Mouse (Mus musculus): ENCODE results near the gene Kdm4a. TPM values are rescaled to one million over a fixed set of nuclear protein-coding genes. Genes with fewer than 3 reads are reported as not detected.

The Kdm4a gene
- polyA plus RNA-seq, 1 experiment from 2014 or later, result 18.6 TPM

DNA sequence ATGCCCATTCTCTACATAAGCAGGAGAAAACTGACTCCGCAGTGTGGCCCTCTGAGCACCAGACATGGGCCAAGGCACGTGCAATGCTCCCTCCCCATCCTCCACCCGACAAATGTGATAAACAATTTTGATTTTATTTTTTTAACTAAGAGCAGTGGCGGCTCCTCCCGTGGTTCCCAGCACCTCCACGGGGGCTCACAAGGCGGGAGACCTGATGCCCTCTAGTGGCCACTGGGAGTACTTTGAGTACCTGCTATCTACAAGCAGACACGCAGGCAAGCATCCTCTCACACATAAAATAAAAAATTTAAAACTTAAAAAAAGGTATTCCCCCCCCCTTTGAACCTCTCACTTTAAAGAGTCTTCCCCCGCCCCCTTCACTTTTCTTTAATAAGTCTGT, 8.8 kb downstream of the Kdm4a start:
- Histone ChIP-seq H3K36me3 (ENCODE audit: control insufficient read depth, insufficient read depth, low read length) (peaks cover 41% of the 10 kb centered on the region), H3K9ac (ENCODE audit: low read depth, low read length) (no peak overlapping the region), H3K4me1 (ENCODE audit: control insufficient read depth, insufficient read depth, low read length) (no peaks in the 10 kb centered on the region), H3K27ac (ENCODE audit: low read length) (no peak overlapping the region), H3K27me3 (replicated peaks; ENCODE audit: control insufficient read depth, insufficient read depth, low read length) (no peaks in the 10 kb centered on the region), H3K9me3 (ENCODE audit: control insufficient read depth, low read length) (no peaks in the 10 kb centered on the region), H3K4me2 (ENCODE audit: low read depth, low read length) (no peak overlapping the region), H3K4me3 (ENCODE audit: low read length) (no peak overlapping the region)
- no peak for ATAC-seq
- WGBS, result 85% methylated on average over 9 of the region's 9 CpGs

- Histone ChIP-seq H3K4me1 (ENCODE audit: control insufficient read depth, insufficient read depth, low read length) (no peaks in the 10 kb centered on the region), H3K4me3 (ENCODE audit: low read length) (no peak overlapping the region), H3K36me3 (ENCODE audit: control insufficient read depth, insufficient read depth, low read length) (peaks cover 66% of the 10 kb centered on the region), H3K27ac (ENCODE audit: low read length) (no peak overlapping the region), H3K9me3 (ENCODE audit: control insufficient read depth, low read length) (no peaks in the 10 kb centered on the region), H3K9ac (ENCODE audit: low read depth, low read length) (no peak overlapping the region), H3K27me3 (replicated peaks; ENCODE audit: control insufficient read depth, insufficient read depth, low read length) (no peaks in the 10 kb centered on the region), H3K4me2 (ENCODE audit: low read depth, low read length) (no peak overlapping the region)
- ATAC-seq, result no peak
- 97% methylated on average over 12 of the region's 12 CpGs for WGBS
Observed at GRCm38 (mm10) chr4:118162123-118162522, 17.7 kb downstream of the Kdm4a start.

DNA sequence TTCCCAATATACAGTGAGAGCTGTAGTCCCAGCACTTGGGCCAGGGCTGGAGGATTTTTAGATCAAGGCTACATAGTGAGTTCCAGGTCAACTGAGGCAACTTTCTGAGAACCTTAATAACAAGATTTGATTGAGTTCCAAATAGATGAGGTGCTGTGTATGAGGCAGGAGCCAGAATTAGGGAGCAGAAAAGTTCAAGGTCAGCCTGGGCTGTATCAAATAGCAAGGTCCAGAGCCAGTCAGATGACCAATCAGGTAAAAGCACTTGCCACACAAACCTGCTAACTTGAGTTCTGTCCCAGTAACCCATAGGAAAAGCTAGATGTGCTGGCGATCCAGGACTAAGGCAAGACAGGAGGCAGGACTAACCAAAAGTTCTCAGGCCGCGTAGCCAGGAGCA, 22.2 kb downstream of the Kdm4a start:
- Histone ChIP-seq H3K27me3 (replicated peaks; ENCODE audit: control insufficient read depth, insufficient read depth, low read length) (no peaks in the 10 kb centered on the region), H3K4me1 (ENCODE audit: control insufficient read depth, insufficient read depth, low read length) (no peaks in the 10 kb centered on the region), H3K9me3 (ENCODE audit: control insufficient read depth, low read length) (no peaks in the 10 kb centered on the region), H3K36me3 (ENCODE audit: control insufficient read depth, insufficient read depth, low read length) (peaks cover 55% of the 10 kb centered on the region), H3K4me2 (ENCODE audit: low read depth, low read length) (no peak overlapping the region), H3K27ac (ENCODE audit: low read length) (no peak overlapping the region), H3K9ac (ENCODE audit: low read depth, low read length) (no peak overlapping the region), H3K4me3 (ENCODE audit: low read length) (no peak overlapping the region)
- no peak for ATAC-seq
- 93% methylated on average over 3 of the region's 3 CpGs for WGBS

- H3K27me3 ChIP-seq (replicated peaks; ENCODE audit: control insufficient read depth, insufficient read depth, low read length), result no peaks in the 10 kb centered on the region
- H3K9ac ChIP-seq (ENCODE audit: low read depth, low read length), result no peak overlapping the region
- 83% methylated on average over 15 of the region's 15 CpGs for WGBS
- no peak overlapping the region for H3K4me2 ChIP-seq (ENCODE audit: low read depth, low read length)
- ATAC-seq, result no peak
- peaks cover 50% of the 10 kb centered on the region for H3K36me3 ChIP-seq (ENCODE audit: control insufficient read depth, insufficient read depth, low read length)
- no peaks in the 10 kb centered on the region for H3K9me3 ChIP-seq (ENCODE audit: control insufficient read depth, low read length)
- no peaks in the 10 kb centered on the region for H3K4me1 ChIP-seq (ENCODE audit: control insufficient read depth, insufficient read depth, low read length)
- H3K27ac ChIP-seq (ENCODE audit: low read length), result no peak overlapping the region
- H3K4me3 ChIP-seq (ENCODE audit: low read length), result no peak overlapping the region
Observed at GRCm38 (mm10) chr4:118156559-118156958, 23.3 kb downstream of the Kdm4a start.

DNA sequence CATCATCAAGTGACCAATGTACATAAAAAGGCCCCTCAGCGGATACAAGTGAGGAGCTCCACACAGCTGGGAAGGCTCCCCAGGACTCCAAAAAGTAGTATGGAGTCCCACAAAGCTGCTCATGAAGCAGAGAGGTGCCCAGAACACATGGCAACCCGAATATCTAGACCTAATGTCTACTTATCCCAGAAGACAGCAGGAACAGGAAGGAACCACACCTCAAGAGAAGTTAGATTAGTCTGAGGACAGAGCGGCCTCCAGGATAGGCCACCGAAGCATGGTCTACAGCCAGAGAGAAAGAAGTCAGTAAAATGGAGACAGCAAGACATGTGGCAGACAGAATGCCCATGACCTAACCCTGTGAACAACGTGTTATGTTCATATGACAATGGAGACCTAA, 25.0 kb downstream of the Kdm4a start:
- H3K27ac ChIP-seq (ENCODE audit: low read length), result no peak overlapping the region
- no peak for ATAC-seq
- H3K27me3 ChIP-seq (replicated peaks; ENCODE audit: control insufficient read depth, insufficient read depth, low read length), result no peaks in the 10 kb centered on the region
- no peak overlapping the region for H3K4me2 ChIP-seq (ENCODE audit: low read depth, low read length)
- no peak overlapping the region for H3K4me3 ChIP-seq (ENCODE audit: low read length)
- 93% methylated on average over 5 of the region's 5 CpGs for WGBS
- peaks cover 34% of the 10 kb centered on the region for H3K36me3 ChIP-seq (ENCODE audit: control insufficient read depth, insufficient read depth, low read length)
- no peaks in the 10 kb centered on the region for H3K9me3 ChIP-seq (ENCODE audit: control insufficient read depth, low read length)
- H3K4me1 ChIP-seq (ENCODE audit: control insufficient read depth, insufficient read depth, low read length), result no peaks in the 10 kb centered on the region
- H3K9ac ChIP-seq (ENCODE audit: low read depth, low read length), result no peak overlapping the region

GRCm38 (mm10) chr4:118152020-118152785, 27.6 kb downstream of the Kdm4a start:
- peaks cover 30% of the 10 kb centered on the region for H3K36me3 ChIP-seq (ENCODE audit: control insufficient read depth, insufficient read depth, low read length)
- H3K4me3 ChIP-seq (ENCODE audit: low read length), result no peak overlapping the region
- H3K27me3 ChIP-seq (replicated peaks; ENCODE audit: control insufficient read depth, insufficient read depth, low read length), result no peaks in the 10 kb centered on the region
- H3K9ac ChIP-seq (ENCODE audit: low read depth, low read length), result no peak overlapping the region
- no peaks in the 10 kb centered on the region for H3K4me1 ChIP-seq (ENCODE audit: control insufficient read depth, insufficient read depth, low read length)
- H3K27ac ChIP-seq (ENCODE audit: low read length), result no peak overlapping the region
- 92% methylated on average over 17 of the region's 17 CpGs for WGBS
- no peaks in the 10 kb centered on the region for H3K9me3 ChIP-seq (ENCODE audit: control insufficient read depth, low read length)
- H3K4me2 ChIP-seq (ENCODE audit: low read depth, low read length), result no peak overlapping the region
- ATAC-seq, result no peak

GRCm38 (mm10) chr4:118150804-118151203, 29.0 kb downstream of the Kdm4a start:
- no peak for ATAC-seq
- Histone ChIP-seq H3K4me3 (ENCODE audit: low read length) (no peak overlapping the region), H3K27ac (ENCODE audit: low read length) (no peak overlapping the region), H3K4me2 (ENCODE audit: low read depth, low read length) (no peak overlapping the region), H3K9me3 (ENCODE audit: control insufficient read depth, low read length) (no peaks in the 10 kb centered on the region), H3K36me3 (ENCODE audit: control insufficient read depth, insufficient read depth, low read length) (peaks cover 35% of the 10 kb centered on the region), H3K9ac (ENCODE audit: low read depth, low read length) (no peak overlapping the region), H3K4me1 (ENCODE audit: control insufficient read depth, insufficient read depth, low read length) (no peaks in the 10 kb centered on the region), H3K27me3 (replicated peaks; ENCODE audit: control insufficient read depth, insufficient read depth, low read length) (no peaks in the 10 kb centered on the region)
- WGBS, result 96% methylated on average over 7 of the region's 7 CpGs

DNA sequence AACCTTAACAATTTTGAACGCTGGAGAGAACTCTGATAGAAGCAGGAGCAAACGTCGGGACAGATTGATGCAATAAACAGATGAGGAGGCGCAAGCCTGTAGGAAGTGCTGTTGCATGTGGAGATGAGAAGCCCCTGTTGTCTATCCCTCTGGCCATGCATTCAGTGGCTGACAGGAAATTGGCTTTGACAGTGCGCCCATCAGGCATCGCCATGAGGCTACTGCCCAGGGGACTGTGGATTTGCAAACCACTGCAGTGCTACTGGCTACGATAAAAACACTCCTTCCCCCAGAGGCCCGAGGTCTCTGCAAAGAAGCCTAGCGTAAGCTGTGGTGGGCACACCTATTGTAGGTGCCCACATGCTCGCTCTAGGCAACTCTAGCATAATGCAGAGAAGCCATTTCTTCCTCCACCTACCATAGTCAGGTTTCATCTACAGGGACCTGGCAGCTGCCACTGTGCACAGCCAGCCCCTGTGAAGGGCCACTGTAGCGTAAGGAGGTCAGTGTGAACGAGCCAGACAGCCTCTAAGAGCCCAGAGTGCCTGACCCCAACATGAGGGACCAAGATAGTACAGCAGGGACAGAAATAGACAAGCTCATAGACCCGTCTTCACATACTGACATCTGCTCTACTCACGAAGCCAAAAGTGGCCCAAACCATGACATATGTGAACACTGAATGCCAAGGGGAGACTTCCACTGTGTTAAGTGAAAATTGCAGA, 29.7 kb downstream of the Kdm4a start:
- H3K4me2 ChIP-seq (ENCODE audit: low read depth, low read length), result no peak overlapping the region
- no peaks in the 10 kb centered on the region for H3K9me3 ChIP-seq (ENCODE audit: control insufficient read depth, low read length)
- H3K4me3 ChIP-seq (ENCODE audit: low read length), result no peak overlapping the region
- 85% methylated on average over 14 of the region's 14 CpGs for WGBS
- ATAC-seq, result no peak
- no peaks in the 10 kb centered on the region for H3K4me1 ChIP-seq (ENCODE audit: control insufficient read depth, insufficient read depth, low read length)
- no peak overlapping the region for H3K9ac ChIP-seq (ENCODE audit: low read depth, low read length)
- H3K27me3 ChIP-seq (replicated peaks; ENCODE audit: control insufficient read depth, insufficient read depth, low read length), result no peaks in the 10 kb centered on the region
- H3K36me3 ChIP-seq (ENCODE audit: control insufficient read depth, insufficient read depth, low read length), result peaks cover 37% of the 10 kb centered on the region
- H3K27ac ChIP-seq (ENCODE audit: low read length), result no peak overlapping the region

DNA sequence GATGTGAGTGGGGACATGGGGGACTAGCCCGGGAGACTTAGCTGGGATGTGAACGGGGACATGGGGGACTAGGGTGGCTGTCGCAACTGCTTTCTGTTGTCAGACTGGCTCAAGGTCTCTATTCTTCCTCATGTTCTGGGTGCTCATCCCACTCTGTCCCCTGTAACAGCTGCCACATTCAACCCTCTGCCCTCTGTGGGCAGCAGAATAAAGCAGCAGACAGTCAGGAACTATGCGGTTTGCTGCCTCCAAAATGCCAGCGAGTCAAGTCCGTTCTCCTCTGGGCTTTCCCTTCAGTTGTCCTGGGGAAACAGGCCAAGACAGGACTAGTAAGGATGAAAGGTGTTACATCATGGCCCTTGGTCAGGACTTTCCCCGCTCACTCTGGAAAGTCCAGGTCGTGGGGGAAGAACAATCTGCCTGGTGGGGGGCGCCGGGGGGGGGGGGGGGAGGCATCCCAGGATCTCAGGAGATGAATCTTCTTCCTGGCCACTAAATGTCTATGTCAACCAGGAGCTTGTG, 30.7 kb downstream of the Kdm4a start:
- no peak overlapping the region for H3K9ac ChIP-seq (ENCODE audit: low read depth, low read length)
- no peak overlapping the region for H3K4me2 ChIP-seq (ENCODE audit: low read depth, low read length)
- H3K36me3 ChIP-seq (ENCODE audit: control insufficient read depth, insufficient read depth, low read length), result peaks cover 38% of the 10 kb centered on the region
- H3K4me3 ChIP-seq (ENCODE audit: low read length), result no peak overlapping the region
- no peak for ATAC-seq
- H3K27me3 ChIP-seq (replicated peaks; ENCODE audit: control insufficient read depth, insufficient read depth, low read length), result no peaks in the 10 kb centered on the region
- 0 out of 2 replicates have a peak, but pooled peaks cover 4% of the 10 kb centered on the region for H3K4me1 ChIP-seq (ENCODE audit: control insufficient read depth, insufficient read depth, low read length)
- no peak overlapping the region for H3K27ac ChIP-seq (ENCODE audit: low read length)
- WGBS, result 83% methylated on average over 10 of the region's 10 CpGs
- no peaks in the 10 kb centered on the region for H3K9me3 ChIP-seq (ENCODE audit: control insufficient read depth, low read length)

All from intestine, embryonic 16.5 days (tissue).